Mouse (Mus musculus): ENCODE data around the gene Sytl1. TPM values are rescaled to one million over a fixed set of nuclear protein-coding genes. Genes with fewer than 3 reads are reported as not detected.

Sytl1 gene
- polyA plus RNA-seq, 1 experiment from 2014 or later = 9.3 TPM

Other genes with a start within 250 kb of the Sytl1 start
- gene Wasf2, start 132.6 kb downstream of the Sytl1 start, polyA plus RNA-seq (2014; fragmentation: Nextera tagmentation; extraction: Ambion mirVana) = 120 and 124 TPM in 2 replicates
- gene Cd164l2, start 51.0 kb downstream of the Sytl1 start, polyA plus RNA-seq (2014; fragmentation: Nextera tagmentation; extraction: Ambion mirVana) = 8.7 and 11.6 TPM in 2 replicates
- not detected in 2 replicates for gene Gpr3, start 50.6 kb downstream of the Sytl1 start, polyA plus RNA-seq (2014; fragmentation: Nextera tagmentation; extraction: Ambion mirVana)
- 3.1 and 3.4 TPM in 2 replicates for gene Map3k6, start 22.3 kb downstream of the Sytl1 start, polyA plus RNA-seq (2014; fragmentation: Nextera tagmentation; extraction: Ambion mirVana)
- gene Tmem222, start 14.7 kb upstream of the Sytl1 start, polyA plus RNA-seq (2014; fragmentation: Nextera tagmentation; extraction: Ambion mirVana) = 88.1 and 88.6 TPM in 2 replicates
- 18.5 and 19.9 TPM in 2 replicates for gene Wdtc1, start 90.4 kb upstream of the Sytl1 start, polyA plus RNA-seq (2014; fragmentation: Nextera tagmentation; extraction: Ambion mirVana)
- 9.8 and 10.6 TPM in 2 replicates for gene Slc9a1, start 106.6 kb upstream of the Sytl1 start, polyA plus RNA-seq (2014; fragmentation: Nextera tagmentation; extraction: Ambion mirVana)
- 0.39 and 0.45 TPM in 2 replicates for gene Tent5b, start 217.0 kb upstream of the Sytl1 start, polyA plus RNA-seq (2014; fragmentation: Nextera tagmentation; extraction: Ambion mirVana)
- gene Trnp1, start 235.4 kb upstream of the Sytl1 start, polyA plus RNA-seq (2014; fragmentation: Nextera tagmentation; extraction: Ambion mirVana) = 2.5 and 3.6 TPM in 2 replicates